Mouse (Mus musculus) midbrain, postnatal 0 days (tissue): ENCODE results near the gene Bbs12. TPM values are rescaled to one million over a fixed set of nuclear protein-coding genes. Genes with fewer than 3 reads are reported as not detected.
A peak's percentile ranks its signal among the peaks of the same experiment; 100 is the strongest.

Experiments
- ATAC-seq: fragments of 200-750 bp; cut with Nextera tagmentation; 2 replicates; pipeline ENCODE4 v1.8.0; 2017; ENCODE audit warnings: moderate number of reproducible peaks, mild to moderate bottlenecking, moderate TSS enrichment, moderate library complexity; ENCODE audit not compliant: low FRiP score
- DNase-seq: peaks from one replicate; pipeline ENCODE4 v3.0.0-alpha.2; 2015; ENCODE audit warnings: low spot score
- H3K27ac ChIP-seq: fragments of 300-500 bp; sonication (generic); 2 replicates; pipeline ENCODE4 v1.5.1; 2014; ENCODE audit warnings: low read depth, mild to moderate bottlenecking, low read length, mixed read lengths
- H3K27me3 ChIP-seq: fragments of 300-500 bp; sonication (generic); 2 replicates; pipeline ENCODE4 v1.6.1; 2014; ENCODE audit warnings: low read length, control low read depth, mixed read lengths; ENCODE audit not compliant: insufficient read depth
- H3K36me3 ChIP-seq: fragments of 300-500 bp; sonication (generic); 2 replicates; pipeline ENCODE4 v1.6.1; 2014; ENCODE audit warnings: low read length, control low read depth, mixed read lengths; ENCODE audit not compliant: insufficient read depth
- H3K4me1 ChIP-seq: fragments of 300-500 bp; sonication (generic); 2 replicates; pipeline ENCODE4 v1.6.1; 2014; ENCODE audit warnings: mild to moderate bottlenecking, control low read depth, antibody characterized with exemption, low read length, mixed read lengths; ENCODE audit not compliant: insufficient read depth
- H3K4me2 ChIP-seq: fragments of 300-500 bp; sonication (generic); 2 replicates; pipeline ENCODE4 v1.6.1; 2014; ENCODE audit warnings: low read depth, mild to moderate bottlenecking, low read length, mixed read lengths; ENCODE audit not compliant: poor library complexity, severe bottlenecking
- H3K4me3 ChIP-seq: fragments of 300-500 bp; sonication (generic); 2 replicates; pipeline ENCODE4 v1.5.1; 2014; ENCODE audit warnings: low read depth, mild to moderate bottlenecking, low read length, moderate library complexity
- H3K9ac ChIP-seq: fragments of 300-500 bp; sonication (generic); replicated peaks from 2 replicates; pipeline ENCODE4 v1.6.1; 2014; ENCODE audit warnings: mild to moderate bottlenecking, low read length, moderate library complexity, mixed read lengths; ENCODE audit not compliant: poor library complexity, severe bottlenecking
- H3K9me3 ChIP-seq: fragments of 300-500 bp; sonication (generic); 2 replicates; pipeline ENCODE4 v1.6.1; 2016; ENCODE audit warnings: low read length, control low read depth
- CTCF ChIP-seq: IDR thresholded peaks from 2 replicates; pipeline ENCODE4 v1.5.1; 2016; ENCODE audit warnings: antibody characterized with exemption, mild to moderate bottlenecking
- WGBS: fragments of 180-500 bp; shearing (Covaris S2); extraction: QIAGEN DNeasy Blood & Tissue Kit; methylation state at CpG from one replicate; pipeline ENCODE4 v1.1.7; 2014; 5-methylcytosine and 5-hydroxymethylcytosine counted together
- polyA plus RNA-seq: library from polyadenylated mRNA; unstranded; fragments of >200 nt; fragmentation: Nextera tagmentation; extraction: Ambion mirVana; gene quantifications from 2 replicates; pipeline ENCODE4 v1.2.1, GENCODE M21; 2015
- total RNA-seq: library from RNA; depleted of rRNA; stranded (reverse); fragments of >200 nt; gene quantifications from 2 replicates; pipeline ENCODE4 v1.2.3, GENCODE M21; 2014

Bbs12 gene
- total and polyA plus RNA-seq, 2 experiments from 2014 or later = 2.7 to 3.2 TPM

DNA sequence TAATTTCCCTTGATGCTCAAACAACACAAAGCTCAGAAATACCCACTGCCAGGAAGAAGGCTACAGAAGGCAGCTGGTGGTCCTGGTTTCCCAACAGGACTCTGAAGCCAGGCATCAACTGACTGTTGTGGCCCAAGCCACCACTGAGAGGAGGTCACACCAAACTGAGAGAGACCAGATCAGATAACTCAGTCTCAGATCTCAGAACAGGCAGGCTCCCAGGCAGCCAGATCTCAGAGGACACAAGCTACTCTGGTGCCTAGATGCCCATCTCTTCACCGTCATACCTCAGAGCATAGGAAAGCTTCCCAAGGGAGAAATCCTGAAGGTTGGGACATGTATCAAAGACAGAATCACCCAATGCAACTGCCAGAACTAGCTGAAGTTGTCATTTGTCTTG, 32.1 kb upstream of the Bbs12 start:
- TF ChIP-seq CTCF = no peak
- 95% methylated on average over 1 of the region's 1 CpGs for WGBS

GRCm38 (mm10) chr3:37280871-37281270, 31.5 kb upstream of the Bbs12 start:
- 90% methylated on average over 8 of the region's 8 CpGs for WGBS
- ATAC-seq = no peak

More for the DNA sequence above, 32.1 kb upstream of the Bbs12 start:
- Histone ChIP-seq H3K27me3 (no peaks in the 10 kb centered on the region), H3K9me3 (no peaks in the 10 kb centered on the region), H3K9ac (no peak overlapping the region), H3K27ac (no peak overlapping the region), H3K4me1 (no peaks in the 10 kb centered on the region), H3K4me3 (no peak overlapping the region), H3K4me2 (no peak overlapping the region), H3K36me3 (no peaks in the 10 kb centered on the region)
- ATAC-seq = no peak
- DNase-seq = no peak

GRCm38 (mm10) chr3:37282299-37282922, 29.9 kb upstream of the Bbs12 start:
- Histone ChIP-seq H3K9ac (no peak overlapping the region), H3K36me3 (no peaks in the 10 kb centered on the region), H3K4me1 (no peaks in the 10 kb centered on the region), H3K27me3 (no peaks in the 10 kb centered on the region), H3K9me3 (no peaks in the 10 kb centered on the region), H3K27ac (no peak overlapping the region), H3K4me2 (no peak overlapping the region), H3K4me3 (no peak overlapping the region)
- DNase-seq (no peak), ATAC-seq (no peak)
- no peak for TF ChIP-seq CTCF
- WGBS = 71% methylated on average over 11 of the region's 11 CpGs

More at GRCm38 (mm10) chr3:37280871-37281270, 31.5 kb upstream of the Bbs12 start:
- Histone ChIP-seq H3K4me1 (no peaks in the 10 kb centered on the region), H3K4me2 (no peak overlapping the region), H3K9ac (no peak overlapping the region), H3K27ac (no peak overlapping the region), H3K9me3 (no peaks in the 10 kb centered on the region), H3K4me3 (no peak overlapping the region), H3K36me3 (no peaks in the 10 kb centered on the region), H3K27me3 (no peaks in the 10 kb centered on the region)
- no peak for DNase-seq
- no peak for TF ChIP-seq CTCF

DNA sequence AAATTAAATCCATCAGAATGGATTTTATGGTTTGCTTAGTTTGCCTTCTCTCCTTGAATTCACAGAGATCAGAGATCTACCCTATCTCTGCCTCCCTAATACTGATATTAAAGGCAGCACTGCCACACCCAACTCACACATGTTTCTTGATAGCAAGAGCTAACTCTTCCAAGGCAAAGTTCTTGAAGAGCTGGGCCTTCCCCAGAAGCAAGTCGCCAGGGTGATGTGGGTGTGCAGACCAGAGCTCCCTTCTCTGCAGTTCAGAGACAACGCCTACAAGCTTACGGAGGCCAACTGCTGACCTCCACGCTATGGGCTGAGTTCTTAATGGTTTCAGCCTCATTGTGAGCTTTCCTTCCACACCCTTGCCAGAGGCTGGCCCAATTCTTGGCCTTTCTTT, 29.1 kb upstream of the Bbs12 start:
- Histone ChIP-seq H3K4me2 (no peak overlapping the region), H3K9me3 (no peaks in the 10 kb centered on the region), H3K27ac (no peak overlapping the region), H3K36me3 (no peaks in the 10 kb centered on the region), H3K27me3 (no peaks in the 10 kb centered on the region), H3K4me1 (no peaks in the 10 kb centered on the region), H3K4me3 (no peak overlapping the region), H3K9ac (no peak overlapping the region)
- ATAC-seq (no peak), DNase-seq (no peak)
- WGBS = 92% methylated on average over 4 of the region's 4 CpGs
- no peak for TF ChIP-seq CTCF

DNA sequence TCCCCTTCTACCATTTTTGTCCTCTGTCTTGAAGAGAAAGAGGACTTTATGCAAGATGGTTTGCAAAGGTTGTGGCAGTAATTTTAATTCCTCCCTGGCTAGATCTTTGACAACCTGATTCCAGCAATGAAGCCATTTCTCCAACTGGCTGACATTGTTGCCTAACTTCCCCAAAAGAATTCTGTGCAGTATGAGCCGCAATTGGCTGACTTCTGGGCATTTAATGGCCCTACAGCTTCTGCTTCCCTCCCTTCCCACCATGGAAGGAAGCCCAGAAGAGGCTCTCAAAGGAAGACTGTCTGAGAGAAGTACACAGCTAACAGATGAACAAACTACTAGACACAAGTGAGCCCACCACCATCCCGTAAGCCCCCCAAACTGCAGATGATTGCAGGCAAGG, 23.1 kb upstream of the Bbs12 start:
- H3K27ac ChIP-seq = no peak overlapping the region
- DNase-seq = no peak
- 93% methylated on average over 2 of the region's 2 CpGs for WGBS
- no peak overlapping the region for H3K4me3 ChIP-seq
- ATAC-seq = no peak
- no peak overlapping the region for H3K4me2 ChIP-seq
- H3K4me1 ChIP-seq = no peaks in the 10 kb centered on the region
- H3K27me3 ChIP-seq = no peaks in the 10 kb centered on the region
- H3K9me3 ChIP-seq = no peaks in the 10 kb centered on the region
- no peak for TF ChIP-seq CTCF
- no peaks in the 10 kb centered on the region for H3K36me3 ChIP-seq
- H3K9ac ChIP-seq = no peak overlapping the region

- no peak overlapping the region for H3K4me2 ChIP-seq
- ATAC-seq (no peak), DNase-seq (peak; percentile 28)
- WGBS = 58% methylated on average over 7 of the region's 7 CpGs
- H3K4me3 ChIP-seq = no peak overlapping the region
- H3K9me3 ChIP-seq = no peaks in the 10 kb centered on the region
- no peak overlapping the region for H3K9ac ChIP-seq
- TF ChIP-seq CTCF = no peak
- H3K27ac ChIP-seq = no peak overlapping the region
- H3K36me3 ChIP-seq = no peaks in the 10 kb centered on the region
- H3K4me1 ChIP-seq = no peaks in the 10 kb centered on the region
- no peaks in the 10 kb centered on the region for H3K27me3 ChIP-seq
These were observed 21.3 kb upstream of the Bbs12 start for GRCm38 (mm10) chr3:37290881-37291541.
